Mouse (Mus musculus) olfactory bulb, adult 2 months (tissue): ENCODE data around the gene Focad. TPM values are rescaled to one million over a fixed set of nuclear protein-coding genes. Genes with fewer than 3 reads are reported as not detected.

Experiments
- H3K27ac ChIP-seq: fragments of 200-500 bp; 2 replicates; pipeline ENCODE4 v1.5.1; 2012; ENCODE audit warnings: low read depth, low read length; ENCODE audit not compliant: insufficient read depth
- H3K4me1 ChIP-seq: fragments of 200-500 bp; 2 replicates; pipeline ENCODE4 v1.6.1; 2012; ENCODE audit warnings: low read length; ENCODE audit not compliant: control insufficient read depth, insufficient read depth
- H3K4me3 ChIP-seq: fragments of 200-500 bp; 2 replicates; pipeline ENCODE4 v1.5.1; 2012; ENCODE audit warnings: mild to moderate bottlenecking, low read depth, low read length, moderate library complexity; ENCODE audit not compliant: insufficient read depth
- CTCF ChIP-seq: fragments of 200-500 bp; IDR thresholded peaks from 2 replicates; pipeline ENCODE4 v1.5.1; 2012; ENCODE audit warnings: low read depth, mild to moderate bottlenecking, low read length, moderate library complexity; ENCODE audit not compliant: insufficient read depth
- POLR2A ChIP-seq: fragments of 200-500 bp; IDR thresholded peaks from 2 replicates; pipeline ENCODE4 v1.6.1; 2012; ENCODE audit warnings: mild to moderate bottlenecking, low read depth, low read length, moderate library complexity; ENCODE audit not compliant: insufficient read depth
- WGBS: fragments of 180-500 bp; shearing (Covaris S2); methylation state at CpG from one replicate; pipeline ENCODE4 v1.1.7; 2018; 5-methylcytosine and 5-hydroxymethylcytosine counted together
- polyA plus RNA-seq: library from polyadenylated mRNA; stranded (reverse); fragments of >200 nt; gene quantifications from 2 replicates; pipeline ENCODE4 v1.2.4, GENCODE M21; 2012; ENCODE audit warnings: low replicate concordance; ENCODE audit not compliant: missing spikeins, insufficient read depth, insufficient read length

The Focad gene
- polyA plus RNA-seq, 1 experiment, result not detected

DNA sequence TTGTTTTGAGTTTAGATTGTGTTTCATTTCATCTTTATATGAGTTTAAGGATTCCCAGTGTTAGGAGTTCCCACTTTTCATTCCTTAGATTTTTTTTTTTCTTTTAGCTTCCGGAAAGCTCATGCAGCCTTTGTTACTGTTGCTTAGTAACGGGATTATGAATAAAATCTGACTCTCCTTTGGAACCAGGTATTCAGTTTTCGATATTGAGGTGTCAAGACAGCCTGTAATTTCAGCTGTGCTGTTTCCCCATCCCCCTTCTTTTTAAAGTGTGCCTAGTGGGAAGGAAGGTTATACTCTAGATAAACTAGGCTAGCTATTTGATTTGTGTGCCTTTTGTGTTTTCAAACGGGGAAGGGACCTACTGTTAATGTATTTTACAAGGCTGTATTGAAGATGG lies 42.1 kb downstream of the Focad start:
- H3K4me1 ChIP-seq, result no peaks in the 10 kb centered on the region
- H3K27ac ChIP-seq, result no peak overlapping the region

DNA sequence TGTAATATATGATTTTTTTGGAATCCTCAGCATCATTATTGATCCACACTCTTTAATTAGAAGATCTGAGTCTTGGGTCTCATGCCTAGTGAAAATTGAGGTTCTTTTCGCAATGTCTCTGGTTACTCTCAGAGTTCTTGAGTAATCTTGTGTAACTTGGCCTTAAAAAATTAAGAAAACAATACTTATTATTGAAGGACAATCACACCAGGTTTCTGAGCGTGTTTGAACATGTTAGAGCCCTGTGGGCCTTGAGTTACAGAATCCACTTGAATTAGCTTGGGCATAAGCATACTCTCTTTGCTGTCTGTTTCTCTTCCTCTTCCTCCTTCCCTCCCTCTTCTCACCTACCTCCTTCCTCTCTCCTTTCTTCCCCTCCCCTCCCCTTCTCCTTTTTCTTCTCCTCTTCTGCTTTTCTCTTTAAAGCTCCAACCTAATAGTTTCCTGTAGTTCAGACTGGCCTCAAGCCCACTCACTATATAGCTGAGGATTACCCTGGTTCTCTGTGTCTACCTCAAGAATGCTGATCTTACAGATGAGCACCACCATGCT lies 44.0 kb downstream of the Focad start:
- Histone ChIP-seq H3K4me3 (no peak overlapping the region), H3K27ac (no peak overlapping the region), H3K4me1 (no peaks in the 10 kb centered on the region)
- TF ChIP-seq POLR2A (no peak), CTCF (no peak)
- 94% methylated on average over 2 of the region's 2 CpGs for WGBS

More for the DNA sequence above, 42.1 kb downstream of the Focad start:
- H3K4me3 ChIP-seq, result no peak overlapping the region
- no peak for TF ChIP-seq POLR2A
- TF ChIP-seq CTCF, result no peak
- WGBS, result 24% methylated on average over 4 of the region's 4 CpGs

DNA sequence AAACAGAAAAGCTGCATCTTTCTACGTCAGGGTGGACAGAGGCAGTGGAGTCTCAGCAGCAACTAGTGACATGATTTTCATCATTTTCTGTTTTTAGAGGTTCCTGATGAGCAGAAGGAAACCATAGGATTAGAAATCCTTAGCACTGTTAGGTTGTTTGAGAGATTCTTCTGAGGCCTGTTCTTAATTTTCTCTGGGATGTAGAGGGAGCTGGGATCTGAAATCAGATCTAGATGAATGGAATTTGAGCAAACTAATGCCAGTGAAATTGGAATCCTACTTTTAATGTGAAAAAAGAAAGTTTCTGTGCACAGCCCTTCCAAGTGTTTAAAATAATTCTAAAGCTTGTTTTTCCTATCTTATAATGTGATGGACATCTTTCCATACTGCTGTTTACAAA lies 55.0 kb downstream of the Focad start:
- Histone ChIP-seq H3K4me1 (no peaks in the 10 kb centered on the region), H3K4me3 (no peak overlapping the region), H3K27ac (no peak overlapping the region)
- no peak for TF ChIP-seq POLR2A
- TF ChIP-seq CTCF, result no peak
- 64% methylated on average over 1 of the region's 1 CpGs for whole genome bisulfite sequencing

DNA sequence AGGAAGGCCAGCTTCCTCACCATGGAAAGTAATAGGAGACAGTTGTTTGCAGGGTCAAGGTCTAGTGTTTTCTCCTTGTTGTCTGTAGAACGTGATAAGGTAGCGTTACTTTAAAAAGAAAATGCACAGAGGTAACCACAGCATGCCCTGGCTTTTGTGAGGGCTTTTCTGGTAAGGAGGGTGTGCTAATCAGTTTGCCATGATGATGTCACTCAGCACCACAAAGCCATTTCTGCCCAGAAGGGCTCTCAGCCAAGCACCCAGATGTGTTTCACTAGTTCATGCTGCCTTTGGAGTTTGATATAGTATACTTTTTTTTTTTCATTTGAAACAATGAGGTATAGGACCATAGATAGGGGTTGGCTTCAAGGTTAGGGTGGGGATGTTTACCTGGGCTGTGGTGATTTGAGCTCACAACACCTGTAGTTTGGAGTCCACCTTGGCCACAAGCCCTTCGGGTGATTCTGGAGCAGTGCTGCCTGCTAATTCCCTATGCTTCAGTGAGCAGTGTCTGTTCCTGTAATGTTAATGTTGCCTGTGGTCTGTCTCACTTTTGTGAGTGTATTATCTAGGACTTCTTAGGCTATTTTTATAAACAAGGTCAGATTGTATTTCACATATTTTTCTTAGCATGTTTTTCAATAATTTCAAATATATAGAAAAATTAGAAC lies 61.2 kb downstream of the Focad start:
- 70% methylated on average over 3 of the region's 3 CpGs for WGBS
- TF ChIP-seq POLR2A (no peak), CTCF (no peak)
- no peak overlapping the region for H3K27ac ChIP-seq
- no peak overlapping the region for H3K4me3 ChIP-seq
- H3K4me1 ChIP-seq, result no peaks in the 10 kb centered on the region

DNA sequence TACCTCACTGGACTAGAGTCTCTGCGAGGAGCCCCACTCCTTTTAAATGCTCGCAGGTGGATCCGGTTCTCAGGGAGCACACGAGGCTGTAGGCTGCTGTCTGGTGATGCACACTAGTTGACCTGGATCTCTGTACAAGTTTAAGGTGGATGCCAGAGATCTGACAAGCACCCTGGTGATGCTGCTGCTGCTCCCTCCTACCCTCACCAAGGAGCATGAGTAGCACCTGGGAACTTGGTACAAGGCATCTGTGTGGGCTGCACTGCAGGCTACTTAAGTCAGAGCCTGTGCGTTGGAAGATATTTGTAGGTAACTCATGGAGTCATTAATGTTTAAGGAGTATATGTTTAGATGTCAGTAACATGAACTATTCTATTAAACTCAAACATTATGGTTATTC lies 62.5 kb downstream of the Focad start:
- H3K4me3 ChIP-seq, result no peak overlapping the region
- TF ChIP-seq CTCF, result no peak
- no peak for TF ChIP-seq POLR2A
- no peak overlapping the region for H3K27ac ChIP-seq
- 90% methylated on average over 5 of the region's 5 CpGs for WGBS
- no peaks in the 10 kb centered on the region for H3K4me1 ChIP-seq

DNA sequence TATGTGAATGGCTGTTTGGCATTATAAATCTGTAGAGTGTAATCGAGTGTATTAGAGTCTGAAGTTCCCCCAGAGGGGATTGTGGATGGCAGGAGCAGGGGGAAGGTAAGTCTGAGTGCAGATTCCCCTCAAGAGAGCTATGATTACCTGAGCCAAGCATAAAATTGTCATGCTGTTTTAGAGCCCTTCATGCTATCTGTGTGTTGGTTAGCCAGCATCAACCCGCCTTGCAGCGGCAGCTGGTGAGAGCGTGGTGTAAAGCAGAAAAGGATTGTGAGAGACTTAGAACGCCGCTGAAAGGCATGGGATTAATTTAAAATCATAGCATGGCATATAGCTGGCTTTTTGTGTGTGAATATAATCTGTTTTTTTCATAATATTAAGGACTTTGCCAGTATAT lies 63.2 kb downstream of the Focad start:
- no peak overlapping the region for H3K27ac ChIP-seq
- 84% methylated on average over 6 of the region's 6 CpGs for WGBS

DNA sequence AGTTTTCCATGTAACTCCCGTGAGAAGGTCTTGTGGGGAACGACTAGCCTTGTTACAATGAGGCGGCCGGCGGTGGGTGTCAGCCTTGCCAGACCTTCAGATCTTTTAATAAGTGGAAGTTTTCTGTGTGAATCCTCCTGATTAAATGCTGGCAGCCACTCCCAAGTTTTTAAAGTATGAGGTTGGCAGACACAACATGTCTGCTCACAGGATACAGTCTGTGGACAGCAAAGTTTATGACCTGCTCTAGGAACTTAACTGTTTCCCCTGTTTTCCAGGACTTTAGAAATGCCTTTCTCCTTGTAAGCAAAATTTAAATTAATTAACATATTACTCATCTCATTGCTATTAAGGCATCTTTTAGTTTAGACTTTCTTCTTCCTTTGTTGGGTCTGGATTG lies 64.8 kb downstream of the Focad start:
- no peaks in the 10 kb centered on the region for H3K4me1 ChIP-seq
- H3K27ac ChIP-seq, result no peak overlapping the region
- TF ChIP-seq CTCF, result no peak
- TF ChIP-seq POLR2A, result no peak
- no peak overlapping the region for H3K4me3 ChIP-seq
- 72% methylated on average over 5 of the region's 5 CpGs for WGBS

More for the DNA sequence above, 63.2 kb downstream of the Focad start:
- H3K4me3 ChIP-seq, result no peak overlapping the region
- no peaks in the 10 kb centered on the region for H3K4me1 ChIP-seq
- TF ChIP-seq CTCF (no peak), POLR2A (no peak)

DNA sequence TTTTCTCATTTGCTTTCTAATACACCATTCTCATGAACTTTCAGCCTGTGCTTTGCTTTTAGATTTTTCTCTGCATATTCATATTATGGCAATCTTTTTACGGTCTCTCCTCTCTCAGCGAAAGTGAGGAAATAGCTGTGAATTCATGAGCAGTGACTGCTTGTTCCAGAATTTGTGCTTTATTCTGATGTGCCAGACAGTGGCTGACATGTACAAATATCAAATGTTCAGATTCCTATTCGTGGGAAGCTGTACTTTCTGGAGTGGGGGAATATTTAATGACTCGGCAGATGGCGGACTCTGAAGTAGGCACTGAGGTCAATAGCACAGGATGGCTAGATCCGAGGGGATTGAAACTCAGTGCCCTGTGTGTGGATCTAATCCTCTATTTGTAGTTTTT lies 65.3 kb downstream of the Focad start:
- 63% methylated on average over 6 of the region's 6 CpGs for WGBS
- Histone ChIP-seq H3K4me1 (no peaks in the 10 kb centered on the region), H3K27ac (no peak overlapping the region), H3K4me3 (no peak overlapping the region)
- no peak for TF ChIP-seq POLR2A
- TF ChIP-seq CTCF, result no peak

DNA sequence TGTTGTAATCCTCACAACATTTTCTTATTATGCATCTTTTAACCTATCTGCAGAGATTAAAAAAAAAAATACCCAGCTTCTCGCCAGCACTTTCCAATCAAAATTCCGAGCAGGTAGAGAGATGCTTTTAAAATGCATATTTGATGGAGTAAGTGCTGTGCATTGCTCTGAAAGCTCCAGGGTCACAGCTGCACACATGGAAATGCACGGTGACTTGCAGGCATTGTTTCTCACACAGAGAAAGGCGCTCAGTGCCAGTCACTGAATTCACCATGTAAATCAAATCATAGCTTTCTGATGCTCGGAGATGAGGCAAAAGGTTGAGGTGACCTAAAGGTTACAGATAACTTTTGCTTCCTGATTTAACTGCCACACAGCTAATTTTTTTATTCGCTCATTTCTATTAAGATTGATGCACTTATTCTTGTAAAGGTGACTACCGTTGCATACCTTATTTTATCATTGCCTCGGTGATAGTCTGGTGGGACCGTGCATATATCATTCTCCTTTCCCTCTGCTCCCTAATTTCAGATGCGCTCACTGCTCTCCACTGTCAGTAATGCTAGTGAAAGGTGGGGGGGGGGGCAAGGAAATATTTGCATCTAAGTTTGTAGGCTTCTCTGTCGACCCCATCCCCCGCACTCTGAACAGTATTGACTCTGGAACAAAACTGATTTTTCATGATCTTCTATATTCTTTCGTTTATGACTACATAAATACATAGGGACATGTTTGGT lies 69.2 kb downstream of the Focad start:
- no peak for TF ChIP-seq POLR2A
- no peak for TF ChIP-seq CTCF
- 84% methylated on average over 13 of the region's 13 CpGs for WGBS
- no peak overlapping the region for H3K27ac ChIP-seq
- no peaks in the 10 kb centered on the region for H3K4me1 ChIP-seq
- H3K4me3 ChIP-seq, result no peak overlapping the region

DNA sequence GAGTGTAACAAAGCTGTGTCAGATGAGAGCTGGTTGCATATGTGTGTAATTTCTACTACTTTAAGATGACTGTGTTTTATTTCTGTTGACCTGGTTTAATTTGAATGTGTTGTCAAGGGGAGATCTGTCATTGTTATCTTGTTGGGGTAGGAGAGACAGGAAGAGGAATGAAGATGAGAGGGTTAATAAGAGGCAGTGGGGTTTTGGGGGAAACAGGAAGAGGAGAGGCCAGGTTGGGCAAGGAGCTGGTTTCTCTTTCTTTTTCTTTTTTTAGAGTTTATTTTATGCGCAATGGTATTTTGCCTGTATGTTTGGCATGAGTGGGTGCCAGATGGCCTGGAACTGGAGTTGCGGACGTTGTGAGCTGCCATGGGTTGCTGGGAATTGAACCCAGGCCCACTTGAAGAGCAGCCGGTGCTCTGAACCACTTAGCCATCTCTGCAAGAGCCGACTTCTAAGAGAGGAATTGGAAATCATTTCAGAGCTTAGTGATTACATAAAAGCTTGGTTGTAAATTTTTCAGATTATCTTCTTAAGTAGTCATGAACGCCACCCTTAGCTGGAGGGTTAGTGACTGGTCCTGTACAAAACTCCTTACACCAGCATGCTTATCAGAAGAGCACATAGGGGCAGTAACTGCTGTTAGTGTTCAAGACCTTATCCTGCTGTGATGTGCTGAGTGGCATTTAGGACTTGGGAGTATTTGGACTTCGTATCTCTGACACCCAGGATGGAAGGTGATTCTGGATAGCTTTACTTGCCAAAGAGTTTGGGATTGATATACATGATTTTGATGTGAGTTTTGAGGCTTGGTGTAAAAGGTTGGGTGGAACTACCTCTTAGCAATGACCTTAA lies 72.8 kb downstream of the Focad start:
- Histone ChIP-seq H3K4me3 (no peak overlapping the region), H3K4me1 (0 out of 2 replicates have a peak, but pooled peaks cover 2% of the 10 kb centered on the region), H3K27ac (no peak overlapping the region)
- 91% methylated on average over 7 of the region's 7 CpGs for WGBS
- TF ChIP-seq CTCF (no peak), POLR2A (no peak)
